Mouse (Mus musculus) hindbrain, embryonic 14.5 days (tissue): Measurements from ENCODE around the gene Lpar1. TPM values are rescaled to one million over a fixed set of nuclear protein-coding genes. Genes with fewer than 3 reads are reported as not detected.

Experiments
- ATAC-seq: fragments of 200-750 bp; cut with Nextera tagmentation; 2 replicates; pipeline ENCODE4 v1.8.0; 2017; ENCODE audit warnings: moderate number of reproducible peaks, mild to moderate bottlenecking, moderate TSS enrichment, moderate library complexity; ENCODE audit not compliant: low FRiP score
- DNase-seq: peaks from one replicate; pipeline ENCODE4 v3.0.0-alpha.2; 2015; ENCODE audit warnings: low spot score
- H3K27ac ChIP-seq: fragments of 300-500 bp; sonication (generic); 2 replicates; pipeline ENCODE4 v1.5.1; 2014; ENCODE audit warnings: mild to moderate bottlenecking, moderate library complexity
- H3K27me3 ChIP-seq: fragments of 300-500 bp; sonication (generic); 2 replicates; pipeline ENCODE4 v1.6.1; 2014; ENCODE audit warnings: mild to moderate bottlenecking, low read length, mixed read lengths; ENCODE audit not compliant: control insufficient read depth, insufficient read depth
- H3K36me3 ChIP-seq: fragments of 300-500 bp; sonication (generic); replicated peaks from 2 replicates; pipeline ENCODE4 v1.6.1; 2014; ENCODE audit not compliant: control insufficient read depth, insufficient read depth
- H3K4me1 ChIP-seq: fragments of 300-500 bp; sonication (generic); replicated peaks from 2 replicates; pipeline ENCODE4 v1.6.1; 2014; ENCODE audit warnings: antibody characterized with exemption, low read length, mixed read lengths; ENCODE audit not compliant: control insufficient read depth, insufficient read depth
- H3K4me2 ChIP-seq: fragments of 300-500 bp; sonication (generic); replicated peaks from 2 replicates; pipeline ENCODE4 v1.6.1; 2014; ENCODE audit warnings: mild to moderate bottlenecking, moderate library complexity
- H3K4me3 ChIP-seq: fragments of 300-500 bp; sonication (generic); replicated peaks from 2 replicates; pipeline ENCODE4 v1.5.1; 2014; ENCODE audit warnings: mild to moderate bottlenecking, low read length
- H3K9ac ChIP-seq: fragments of 300-500 bp; sonication (generic); 2 replicates; pipeline ENCODE4 v1.6.1; 2014
- H3K9me3 ChIP-seq: fragments of 300-500 bp; sonication (generic); 2 replicates; pipeline ENCODE4 v1.6.1; 2016; ENCODE audit warnings: low read length; ENCODE audit not compliant: control insufficient read depth
- WGBS: fragments of 180-500 bp; shearing (Covaris S2); extraction: QIAGEN DNeasy Blood & Tissue Kit; methylation state at CpG from one replicate; pipeline ENCODE4 v1.1.7; 2014; 5-methylcytosine and 5-hydroxymethylcytosine counted together
- polyA plus RNA-seq: library from polyadenylated mRNA; unstranded; fragments of >200 nt; fragmentation: Nextera tagmentation; extraction: Ambion mirVana; gene quantifications from 2 replicates; pipeline ENCODE4 v1.2.1, GENCODE M21; 2014

Lpar1 gene
- polyA plus RNA-seq, 1 experiment from 2014 or later, result 17.5 TPM

- Histone ChIP-seq H3K4me2 (no peak overlapping the region), H3K4me3 (no peak overlapping the region), H3K36me3 (no peaks in the 10 kb centered on the region), H3K27ac (no peak overlapping the region), H3K9ac (no peak overlapping the region), H3K4me1 (no peaks in the 10 kb centered on the region), H3K27me3 (no peaks in the 10 kb centered on the region), H3K9me3 (no peaks in the 10 kb centered on the region)
- WGBS, result 94% methylated on average over 8 of the region's 8 CpGs
- ATAC-seq (no peak), DNase-seq (no peak)
Measured at GRCm38 (mm10) chr4:58477691-58478090, 76.0 kb downstream of the Lpar1 start.

GRCm38 (mm10) chr4:58471203-58471910 lies 82.3 kb downstream of the Lpar1 start:
- ATAC-seq (no peak), DNase-seq (no peak)
- Histone ChIP-seq H3K4me2 (no peak overlapping the region), H3K27me3 (no peaks in the 10 kb centered on the region), H3K9ac (no peak overlapping the region), H3K36me3 (no peaks in the 10 kb centered on the region), H3K9me3 (no peaks in the 10 kb centered on the region), H3K4me3 (no peak overlapping the region), H3K27ac (no peak overlapping the region), H3K4me1 (no peaks in the 10 kb centered on the region)
- 80% methylated on average over 4 of the region's 4 CpGs for WGBS

DNA sequence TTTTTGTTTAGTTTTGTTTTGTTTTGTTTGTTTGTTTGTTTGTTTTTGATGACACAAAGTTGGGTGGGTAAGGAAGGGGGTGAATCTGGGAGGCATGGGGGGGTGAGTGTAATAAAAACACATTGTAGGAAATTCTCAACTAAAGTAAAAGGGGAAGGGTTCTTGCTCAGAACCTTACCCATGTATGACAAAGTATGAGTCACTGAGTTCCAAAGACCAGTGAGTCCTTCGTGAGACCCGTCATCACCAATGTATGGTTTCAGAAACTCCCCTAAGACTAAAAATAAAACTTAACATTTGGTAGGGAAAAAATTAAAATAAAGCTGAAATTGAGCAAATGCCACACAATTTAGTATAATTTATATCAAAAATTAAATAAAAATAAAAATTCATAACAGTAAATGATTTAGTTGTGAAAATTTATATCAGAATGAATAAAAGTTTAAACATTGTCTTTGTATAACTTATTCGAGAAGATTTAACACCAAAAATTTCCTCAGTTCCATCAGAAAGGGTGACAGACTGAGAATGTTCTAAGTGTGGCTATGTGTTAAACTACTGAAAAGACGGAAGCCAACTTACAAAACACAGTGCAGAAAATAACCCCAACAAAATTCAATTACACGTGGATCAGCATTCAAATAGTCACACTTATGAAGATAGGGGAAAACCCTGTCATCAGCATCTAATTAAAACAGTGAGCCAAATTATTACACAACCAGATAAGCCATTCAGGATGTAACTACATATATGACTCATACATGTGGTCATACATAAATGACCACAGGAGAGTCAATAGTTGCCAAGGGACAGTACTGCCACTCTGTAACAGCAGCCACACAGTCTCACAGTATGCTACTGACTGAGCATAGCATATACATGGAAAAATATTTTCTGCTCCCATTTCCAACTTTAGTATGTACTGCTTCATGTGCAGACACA lies 83.8 kb downstream of the Lpar1 start:
- Histone ChIP-seq H3K27me3 (no peaks in the 10 kb centered on the region), H3K4me1 (no peaks in the 10 kb centered on the region), H3K4me3 (no peak overlapping the region), H3K4me2 (no peak overlapping the region), H3K36me3 (no peaks in the 10 kb centered on the region), H3K27ac (no peak overlapping the region), H3K9me3 (no peaks in the 10 kb centered on the region), H3K9ac (no peak overlapping the region)
- ATAC-seq (no peak), DNase-seq (no peak)
- WGBS, result 95% methylated on average over 5 of the region's 5 CpGs

- no peaks in the 10 kb centered on the region for H3K4me1 ChIP-seq
- no peak overlapping the region for H3K4me2 ChIP-seq
- H3K36me3 ChIP-seq, result no peaks in the 10 kb centered on the region
- H3K27me3 ChIP-seq, result no peaks in the 10 kb centered on the region
- ATAC-seq, result no peak
- 86% methylated on average over 7 of the region's 7 CpGs for WGBS
- DNase-seq, result no peak
- no peak overlapping the region for H3K9ac ChIP-seq
- H3K4me3 ChIP-seq, result no peak overlapping the region
- H3K9me3 ChIP-seq, result no peaks in the 10 kb centered on the region
- H3K27ac ChIP-seq, result no peak overlapping the region
Measured at GRCm38 (mm10) chr4:58469035-58469434, 84.7 kb downstream of the Lpar1 start.

DNA sequence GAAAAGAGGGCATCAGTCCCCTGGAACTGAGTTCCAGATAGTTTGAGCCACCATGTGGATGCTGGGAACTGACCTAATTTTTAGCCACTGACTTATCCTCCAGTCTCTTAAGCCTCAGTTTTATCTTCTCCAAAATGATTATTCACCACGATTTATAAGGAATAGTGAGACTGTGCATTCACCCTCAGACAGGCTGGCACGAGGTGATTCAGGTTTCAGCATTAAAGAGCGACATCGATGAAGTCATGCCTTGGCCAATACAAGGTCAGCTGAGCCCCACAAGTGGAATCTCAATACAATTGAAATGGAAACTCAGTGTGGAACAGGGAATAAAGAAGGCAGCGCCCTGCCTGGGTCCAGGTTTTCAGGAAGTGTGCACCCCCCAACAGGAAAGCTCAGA lies 88.1 kb downstream of the Lpar1 start:
- WGBS, result 93% methylated on average over 5 of the region's 5 CpGs
- no peak overlapping the region for H3K27ac ChIP-seq
- no peaks in the 10 kb centered on the region for H3K36me3 ChIP-seq
- no peaks in the 10 kb centered on the region for H3K27me3 ChIP-seq
- no peaks in the 10 kb centered on the region for H3K4me1 ChIP-seq
- no peak overlapping the region for H3K4me3 ChIP-seq
- no peak overlapping the region for H3K4me2 ChIP-seq
- DNase-seq (no peak), ATAC-seq (no peak)
- no peak overlapping the region for H3K9ac ChIP-seq
- no peaks in the 10 kb centered on the region for H3K9me3 ChIP-seq

DNA sequence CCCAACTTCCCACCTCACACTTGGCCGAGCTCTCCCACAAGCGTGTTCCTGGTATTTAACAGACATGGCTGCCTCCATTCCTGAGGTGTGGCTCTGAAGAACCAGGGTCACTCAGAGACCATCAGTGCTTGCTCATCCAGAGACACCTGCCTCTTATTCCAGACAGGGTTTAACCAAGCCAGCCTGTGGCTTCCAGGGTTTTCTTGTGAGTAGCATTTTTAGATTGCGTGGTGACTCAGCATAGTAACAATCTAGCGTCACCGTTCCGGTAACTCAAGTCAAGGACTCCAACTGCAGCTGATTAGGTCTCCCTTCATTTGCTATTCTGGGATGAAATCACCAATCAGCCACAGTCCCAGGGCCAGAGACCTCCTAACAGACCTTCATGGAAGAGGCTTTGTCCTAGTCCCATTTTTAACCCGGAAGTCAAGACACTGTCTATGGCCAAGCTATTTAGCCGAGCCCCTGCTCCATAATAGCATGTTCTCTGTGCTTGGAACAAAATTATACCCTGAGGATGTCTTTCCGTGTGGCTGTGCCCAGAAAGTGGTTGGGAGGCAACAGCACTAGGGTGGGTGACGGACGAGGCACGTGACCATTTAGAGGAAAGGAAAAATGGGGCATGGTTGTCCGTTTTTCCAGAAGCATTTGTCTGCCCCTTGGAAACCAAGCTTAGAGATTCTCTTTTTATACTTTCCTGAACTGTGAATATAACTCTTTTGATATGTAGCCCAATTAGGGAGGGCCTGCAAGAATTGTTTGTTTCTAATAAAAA lies 89.1 kb downstream of the Lpar1 start:
- no peak overlapping the region for H3K4me2 ChIP-seq
- no peak overlapping the region for H3K9ac ChIP-seq
- H3K9me3 ChIP-seq, result no peaks in the 10 kb centered on the region
- ATAC-seq (no peak), DNase-seq (no peak)
- no peaks in the 10 kb centered on the region for H3K27me3 ChIP-seq
- no peaks in the 10 kb centered on the region for H3K4me1 ChIP-seq
- no peak overlapping the region for H3K27ac ChIP-seq
- no peak overlapping the region for H3K4me3 ChIP-seq
- no peaks in the 10 kb centered on the region for H3K36me3 ChIP-seq
- 91% methylated on average over 13 of the region's 13 CpGs for WGBS

DNA sequence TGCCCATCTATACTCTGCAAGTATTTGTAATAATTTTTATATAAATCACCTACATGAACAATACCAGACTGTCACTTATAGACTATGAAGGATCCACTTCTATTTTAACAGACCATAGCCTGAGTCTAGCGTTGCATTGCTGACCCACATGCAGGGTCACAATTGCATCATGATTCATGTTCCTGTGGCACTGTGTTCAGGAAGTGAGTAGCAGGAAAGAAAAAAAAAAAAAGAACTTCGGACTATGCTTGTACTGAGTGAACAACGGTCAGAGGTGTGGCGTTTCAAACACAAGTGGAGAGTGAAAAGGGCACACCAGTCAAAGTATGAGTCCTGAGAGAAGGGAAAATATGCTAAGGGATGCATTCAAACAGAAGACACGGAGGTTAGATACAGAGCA lies 90.7 kb downstream of the Lpar1 start:
- WGBS, result 88% methylated on average over 5 of the region's 5 CpGs
- Histone ChIP-seq H3K9ac (no peak overlapping the region), H3K4me1 (no peaks in the 10 kb centered on the region), H3K36me3 (no peaks in the 10 kb centered on the region), H3K27ac (no peak overlapping the region), H3K4me2 (no peak overlapping the region), H3K27me3 (no peaks in the 10 kb centered on the region), H3K4me3 (no peak overlapping the region), H3K9me3 (0 out of 2 replicates have a peak, but pooled peaks cover 4% of the 10 kb centered on the region)
- ATAC-seq, result no peak
- DNase-seq, result no peak

DNA sequence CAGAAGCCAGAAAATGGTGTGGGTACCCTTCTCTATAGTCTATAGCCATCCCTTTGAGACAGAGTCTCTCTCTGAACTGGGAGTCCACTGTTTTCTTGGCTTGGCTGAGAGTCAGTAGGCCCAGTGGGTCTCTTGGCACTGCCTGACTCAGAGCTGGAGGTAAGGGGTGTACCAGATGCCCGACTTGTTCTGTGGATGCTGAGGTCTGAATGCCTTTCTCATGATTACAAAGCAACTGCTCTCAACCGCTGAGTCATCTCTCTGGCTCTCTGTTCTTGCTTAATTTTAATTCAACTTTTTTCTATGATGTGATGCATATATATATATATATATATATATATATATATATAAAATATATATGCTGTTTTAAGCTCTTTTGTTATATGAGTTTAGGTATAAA lies 91.1 kb downstream of the Lpar1 start:
- ATAC-seq, result no peak
- 97% methylated on average over 2 of the region's 2 CpGs for WGBS
- no peak overlapping the region for H3K9ac ChIP-seq
- no peak overlapping the region for H3K27ac ChIP-seq
- H3K9me3 ChIP-seq, result 0 out of 2 replicates have a peak, but pooled peaks cover 4% of the 10 kb centered on the region
- H3K27me3 ChIP-seq, result no peaks in the 10 kb centered on the region
- DNase-seq, result no peak
- H3K4me1 ChIP-seq, result no peaks in the 10 kb centered on the region
- H3K4me3 ChIP-seq, result no peak overlapping the region
- H3K36me3 ChIP-seq, result no peaks in the 10 kb centered on the region
- no peak overlapping the region for H3K4me2 ChIP-seq

- Histone ChIP-seq H3K4me1 (no peaks in the 10 kb centered on the region), H3K36me3 (no peaks in the 10 kb centered on the region), H3K9ac (no peak overlapping the region), H3K27me3 (no peaks in the 10 kb centered on the region), H3K9me3 (0 out of 2 replicates have a peak, but pooled peaks cover 1% of the 10 kb centered on the region), H3K4me3 (no peak overlapping the region), H3K27ac (no peak overlapping the region), H3K4me2 (no peak overlapping the region)
- DNase-seq (no peak), ATAC-seq (no peak)
- WGBS, result 89% methylated on average over 4 of the region's 4 CpGs
Measured at GRCm38 (mm10) chr4:58453334-58453733, 100.4 kb downstream of the Lpar1 start.
